Mouse (Mus musculus) G1E (cell line): ENCODE data around the gene Ncan. TPM values are rescaled to one million over a fixed set of nuclear protein-coding genes. Genes with fewer than 3 reads are reported as not detected.

Source experiments
- ATAC-seq: 2 replicates; pipeline ENCODE4 v1.8.0; 2016; ENCODE audit warnings: mild to moderate bottlenecking; ENCODE audit not compliant: insufficient number of reproducible peaks, poor library complexity, low FRiP score, severe bottlenecking; ENCODE audit errors: extremely low read depth
- DNase-seq: peaks from one replicate; pipeline ENCODE4 v3.0.0; 2012; ENCODE audit warnings: low spot score
- H3K27me3 ChIP-seq: 2 replicates; pipeline ENCODE4 v1.6.1; 2012; ENCODE audit warnings: mild to moderate bottlenecking, low read length, inconsistent platforms; ENCODE audit not compliant: insufficient read depth
- H3K36me3 ChIP-seq: replicated peaks from 2 replicates; pipeline ENCODE3; 2012; ENCODE audit warnings: mild to moderate bottlenecking, inconsistent platforms
- H3K4me1 ChIP-seq: 2 replicates; pipeline ENCODE4 v1.6.1; 2012; ENCODE audit warnings: low read depth, low read length, inconsistent platforms, mixed read lengths; ENCODE audit not compliant: insufficient read depth
- H3K4me3 ChIP-seq: 2 replicates; pipeline ENCODE4 v1.5.1; 2012; ENCODE audit warnings: low read depth, mild to moderate bottlenecking, inconsistent platforms, low read length, moderate library complexity, mixed read lengths
- H3K9me3 ChIP-seq: replicated peaks from 2 replicates; pipeline ENCODE4 v1.6.1; 2012; ENCODE audit warnings: inconsistent platforms
- CTCF ChIP-seq: IDR thresholded peaks from 2 replicates; pipeline ENCODE4 v1.5.1; 2012; ENCODE audit warnings: low read depth, low read length, inconsistent platforms, mixed read lengths
- GATA1 ChIP-seq: IDR thresholded peaks from 2 replicates; pipeline ENCODE4 v1.6.1; 2012; ENCODE audit warnings: borderline replicate concordance, low read length, inconsistent platforms, mixed read lengths
- GATA2 ChIP-seq: IDR thresholded peaks from 2 replicates; pipeline ENCODE4 v1.6.1; 2012; ENCODE audit warnings: low read depth, low read length, inconsistent platforms, borderline replicate concordance
- POLR2AphosphoS5 ChIP-seq: IDR thresholded peaks from 2 replicates; pipeline ENCODE4 v1.6.1; 2012; ENCODE audit warnings: low read depth, low read length, inconsistent platforms; ENCODE audit not compliant: insufficient replicate concordance
- TAL1 ChIP-seq: conservative IDR thresholded peaks from 2 replicates; pipeline ENCODE4 v1.6.1; 2012; ENCODE audit warnings: low read depth, low read length, inconsistent platforms, mixed read lengths
- polyA plus RNA-seq: library from polyadenylated mRNA; stranded (reverse); fragments of >175 nt; gene quantifications from 2 replicates; pipeline ENCODE4 v1.2.3, GENCODE M21; 2012
- total RNA-seq, 2 experiments: library from RNA; stranded (forward) in 1 of 2; stranded (reverse) in 1 of 2; fragments of 200-1000 nt in 1 of 2; fragments of >200 nt in 1 of 2; fragmentation: Nextera tagmentation in 1 of 2; gene quantifications; 2 replicates each; pipeline ENCODE4 v1.2.3; 2014 to 2017

The Ncan gene
- total and polyA plus RNA-seq, 3 experiments = 0.05 TPM; not detected in 2

- H3K36me3 ChIP-seq = no peaks in the 10 kb centered on the region
- no peak for DNase-seq
- no peak for TF ChIP-seq GATA1
- TF ChIP-seq POLR2AphosphoS5 = no peak
- TF ChIP-seq TAL1 = no peak
- no peak for TF ChIP-seq CTCF
- no peak for TF ChIP-seq GATA2
- peaks cover 14% of the 10 kb centered on the region for H3K9me3 ChIP-seq
- H3K4me3 ChIP-seq = no peak overlapping the region
- ATAC-seq = no peak
- no peaks in the 10 kb centered on the region; the same call in 1 of the 2 replicates for H3K4me1 ChIP-seq
- H3K27me3 ChIP-seq = peaks cover 52% of the 10 kb centered on the region
These were observed 33.4 kb downstream of the Ncan start for GRCm38 (mm10) chr8:70087237-70087636.

- DNase-seq = no peak
- no peak for ATAC-seq
- Histone ChIP-seq H3K36me3 (no peaks in the 10 kb centered on the region), H3K4me1 (no peaks in the 10 kb centered on the region; the same call in 1 of the 2 replicates), H3K27me3 (peaks cover 47% of the 10 kb centered on the region), H3K9me3 (peaks cover 14% of the 10 kb centered on the region), H3K4me3 (no peak overlapping the region)
- TF ChIP-seq GATA2 = no peak
- TF ChIP-seq CTCF = no peak
- TF ChIP-seq POLR2AphosphoS5 = no peak
- no peak for TF ChIP-seq TAL1
- TF ChIP-seq GATA1 = no peak
These were observed 34.5 kb downstream of the Ncan start for GRCm38 (mm10) chr8:70086151-70086550.

GRCm38 (mm10) chr8:70084191-70085065, 36.2 kb downstream of the Ncan start:
- no peak for ATAC-seq
- no peak overlapping the region for H3K4me3 ChIP-seq
- peaks cover 39% of the 10 kb centered on the region for H3K27me3 ChIP-seq
- TF ChIP-seq TAL1 = no peak
- no peak for TF ChIP-seq POLR2AphosphoS5
- no peak for TF ChIP-seq GATA2
- TF ChIP-seq CTCF = no peak
- TF ChIP-seq GATA1 = no peak
- no peaks in the 10 kb centered on the region for H3K36me3 ChIP-seq
- no peak for DNase-seq
- no peaks in the 10 kb centered on the region; the same call in 1 of the 2 replicates for H3K4me1 ChIP-seq
- peaks cover 14% of the 10 kb centered on the region for H3K9me3 ChIP-seq

GRCm38 (mm10) chr8:70083285-70083684, 37.4 kb downstream of the Ncan start, which contains the start of gene Hapln4:
Gene Hapln4 (plus strand): TSS chr8:70083457.
- ATAC-seq (no peak), DNase-seq (no peak)
- Histone ChIP-seq H3K4me1 (no peaks in the 10 kb centered on the region; the same call in 1 of the 2 replicates), H3K36me3 (no peaks in the 10 kb centered on the region), H3K9me3 (peaks cover 14% of the 10 kb centered on the region), H3K27me3 (peaks cover 35% of the 10 kb centered on the region), H3K4me3 (no peak within 1 kb of the TSS; the same call in 1 of the 2 replicates)
- no peak for TF ChIP-seq GATA2

- Histone ChIP-seq H3K9me3 (peaks cover 11% of the 10 kb centered on the region), H3K27me3 (peaks cover 29% of the 10 kb centered on the region), H3K4me3 (no peak overlapping the region), H3K36me3 (no peaks in the 10 kb centered on the region), H3K4me1 (no peaks in the 10 kb centered on the region; the same call in 1 of the 2 replicates)
- no peak for ATAC-seq
- no peak for DNase-seq
- TF ChIP-seq GATA2 (no peak), GATA1 (no peak), POLR2AphosphoS5 (no peak), TAL1 (no peak), CTCF (no peak)
These were observed 38.7 kb downstream of the Ncan start for GRCm38 (mm10) chr8:70081976-70082375.

- peaks cover 4% of the 10 kb centered on the region; the same call in 1 of the 2 replicates for H3K27me3 ChIP-seq
These were observed 47.0 kb downstream of the Ncan start for GRCm38 (mm10) chr8:70073682-70074081.

More at GRCm38 (mm10) chr8:70073682-70074081, 47.0 kb downstream of the Ncan start:
- H3K4me1 ChIP-seq = peaks cover 13% of the 10 kb centered on the region
- ATAC-seq (no peak), DNase-seq (no peak)
- TF ChIP-seq GATA2 (no peak), GATA1 (no peak), POLR2AphosphoS5 (no peak), TAL1 (no peak), CTCF (no peak)
- no peaks in the 10 kb centered on the region for H3K9me3 ChIP-seq
- H3K4me3 ChIP-seq = no peak overlapping the region
- H3K36me3 ChIP-seq = peaks cover 43% of the 10 kb centered on the region
